Mouse (Mus musculus): ENCODE data around the gene Igfbp4. TPM values are rescaled to one million over a fixed set of nuclear protein-coding genes. Genes with fewer than 3 reads are reported as not detected.
A peak's percentile ranks its signal among the peaks of the same experiment; 100 is the strongest.

Gene Igfbp4
- polyA plus RNA-seq, 1 experiment from 2014 or later = 1,352 TPM

- Histone ChIP-seq H3K27ac (replicated peaks) (peak overlapping the region; percentile 97), H3K27me3 (no peaks in the 10 kb centered on the region), H3K4me3 (replicated peaks) (peak overlapping the region; percentile 69), H3K4me1 (peaks cover 56% of the 10 kb centered on the region), H3K9me3 (replicated peaks) (no peaks in the 10 kb centered on the region), H3K9ac (peak overlapping the region; percentile 96), H3K4me2 (replicated peaks) (peak overlapping the region; percentile 88), H3K36me3 (peaks cover 2% of the 10 kb centered on the region; the same call in 1 of the 2 replicates)
- 17% methylated on average over 12 of the region's 12 CpGs for WGBS
- ATAC-seq (ENCODE audit: insufficient number of reproducible peaks, low FRiP score, low TSS enrichment, low read depth) = no peak
Measured at GRCm38 (mm10) chr11:99042834-99043431, 1.9 kb downstream of the Igfbp4 start.

DNA sequence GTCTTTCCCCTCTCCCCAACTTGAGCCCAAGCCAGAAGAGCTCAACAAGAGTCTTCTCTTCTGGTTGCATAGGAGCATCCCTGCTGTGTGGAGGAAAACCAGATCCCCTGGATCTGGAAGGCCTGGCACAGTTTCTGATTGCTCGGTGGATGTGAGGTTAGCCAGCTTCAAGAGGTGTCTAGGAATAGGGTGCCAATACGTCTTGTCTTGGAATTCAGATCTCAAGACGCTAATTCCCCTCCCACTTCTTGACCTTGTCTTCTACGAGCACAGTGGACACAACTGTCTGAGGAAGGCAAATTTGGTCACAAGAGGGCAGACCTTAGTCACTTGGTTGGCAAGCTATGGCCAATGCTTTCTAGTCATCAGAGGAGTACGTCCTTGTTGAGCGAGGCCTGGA is 2.6 kb downstream of the Igfbp4 start:
- Histone ChIP-seq H3K4me3 (replicated peaks) (peak overlapping the region; percentile 69), H3K4me1 (peaks cover 63% of the 10 kb centered on the region), H3K4me2 (replicated peaks) (peak overlapping the region; percentile 49), H3K9ac (0 out of 2 replicates have a peak overlapping the region, but pooled peaks have one; percentile 0), H3K27me3 (no peaks in the 10 kb centered on the region), H3K36me3 (peaks cover 9% of the 10 kb centered on the region), H3K27ac (replicated peaks) (peak overlapping the region; percentile 23; the same call in 1 of the 2 replicates), H3K9me3 (replicated peaks) (no peaks in the 10 kb centered on the region)
- no peak for ATAC-seq (ENCODE audit: insufficient number of reproducible peaks, low FRiP score, low TSS enrichment, low read depth)
- 61% methylated on average over 6 of the region's 6 CpGs for WGBS

DNA sequence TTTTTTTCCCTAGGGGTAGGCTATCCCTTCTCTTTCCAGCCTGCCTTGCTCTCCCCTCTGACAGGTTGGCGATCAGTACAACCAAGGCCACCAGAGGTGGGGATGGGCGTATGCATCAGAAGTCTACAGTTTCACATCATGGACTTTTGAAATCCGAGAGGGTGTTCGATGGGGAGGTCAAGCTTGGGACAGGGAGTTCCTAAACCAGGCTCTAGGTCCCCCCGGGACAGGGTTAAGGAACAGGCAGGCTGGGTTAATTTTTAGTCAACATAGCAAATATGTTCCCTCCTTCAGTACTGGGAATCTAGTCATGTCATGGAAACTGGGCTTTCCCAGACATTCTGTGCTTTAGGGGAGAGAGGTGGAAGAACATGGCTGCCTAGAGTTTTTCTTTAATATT is 3.3 kb downstream of the Igfbp4 start:
- H3K9me3 ChIP-seq (replicated peaks) = no peaks in the 10 kb centered on the region
- peaks cover 66% of the 10 kb centered on the region for H3K4me1 ChIP-seq
- H3K4me2 ChIP-seq (replicated peaks) = peak overlapping the region; percentile 49
- peak overlapping the region; percentile 69 for H3K4me3 ChIP-seq (replicated peaks)
- 47% methylated on average over 5 of the region's 5 CpGs for WGBS
- H3K27ac ChIP-seq (replicated peaks) = peak overlapping the region; percentile 85
- no peaks in the 10 kb centered on the region for H3K27me3 ChIP-seq
- no peak for ATAC-seq (ENCODE audit: insufficient number of reproducible peaks, low FRiP score, low TSS enrichment, low read depth)
- 0 out of 2 replicates have a peak overlapping the region, but pooled peaks have one; percentile 9 for H3K9ac ChIP-seq
- H3K36me3 ChIP-seq = peaks cover 16% of the 10 kb centered on the region

- H3K4me1 ChIP-seq = peaks cover 71% of the 10 kb centered on the region
- peak overlapping the region; percentile 69 for H3K4me3 ChIP-seq (replicated peaks)
Measured at GRCm38 (mm10) chr11:99045159-99045889, 4.3 kb downstream of the Igfbp4 start.

DNA sequence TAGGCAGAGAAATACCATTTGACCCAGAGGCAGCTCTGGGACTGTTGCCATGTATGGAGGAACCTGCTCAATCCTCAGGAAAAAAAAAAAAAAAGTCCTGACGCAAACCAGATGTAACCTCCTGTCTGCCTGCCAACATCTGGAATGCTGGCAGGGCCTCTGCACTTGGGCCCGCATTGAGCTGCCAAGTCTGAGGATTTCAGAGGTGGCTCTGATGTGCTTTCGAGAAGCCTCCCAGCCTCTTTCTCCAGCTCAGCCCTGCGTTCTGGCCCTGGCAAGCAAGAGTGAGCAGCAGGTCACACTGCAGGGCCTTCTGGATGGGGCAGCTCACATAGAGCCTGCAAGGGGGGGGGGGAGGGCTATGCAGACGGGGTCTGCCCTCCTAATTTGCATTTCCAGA is 6.1 kb downstream of the Igfbp4 start:
- Histone ChIP-seq H3K27ac (replicated peaks) (peak overlapping the region; percentile 85), H3K4me1 (peaks cover 65% of the 10 kb centered on the region), H3K9me3 (replicated peaks) (no peaks in the 10 kb centered on the region), H3K27me3 (no peaks in the 10 kb centered on the region), H3K4me3 (replicated peaks) (peak overlapping the region; percentile 69; the same call in 1 of the 2 replicates), H3K9ac (no peak overlapping the region), H3K36me3 (peaks cover 42% of the 10 kb centered on the region), H3K4me2 (replicated peaks) (peak overlapping the region; percentile 49)
- WGBS = 15% methylated on average over 5 of the region's 5 CpGs
- peak; percentile 78 for ATAC-seq (ENCODE audit: insufficient number of reproducible peaks, low FRiP score, low TSS enrichment, low read depth)

More at GRCm38 (mm10) chr11:99045159-99045889, 4.3 kb downstream of the Igfbp4 start:
- H3K9me3 ChIP-seq (replicated peaks) = no peaks in the 10 kb centered on the region
- peak overlapping the region; percentile 21; the same call in 1 of the 2 replicates for H3K9ac ChIP-seq
- H3K27ac ChIP-seq (replicated peaks) = peak overlapping the region; percentile 85
- ATAC-seq (ENCODE audit: insufficient number of reproducible peaks, low FRiP score, low TSS enrichment, low read depth) = no peak
- peak overlapping the region; percentile 49 for H3K4me2 ChIP-seq (replicated peaks)
- peaks cover 24% of the 10 kb centered on the region for H3K36me3 ChIP-seq
- 50% methylated on average over 12 of the region's 12 CpGs for WGBS
- no peaks in the 10 kb centered on the region for H3K27me3 ChIP-seq

- Histone ChIP-seq H3K36me3 (peaks cover 48% of the 10 kb centered on the region), H3K4me1 (peaks cover 62% of the 10 kb centered on the region), H3K9me3 (replicated peaks) (no peaks in the 10 kb centered on the region), H3K27ac (replicated peaks) (peak overlapping the region; percentile 85), H3K9ac (no peak overlapping the region), H3K27me3 (no peaks in the 10 kb centered on the region), H3K4me3 (replicated peaks) (no peak overlapping the region), H3K4me2 (replicated peaks) (peak overlapping the region; percentile 49)
- ATAC-seq (ENCODE audit: insufficient number of reproducible peaks, low FRiP score, low TSS enrichment, low read depth) = 0 out of 2 replicates have a peak, but pooled peaks have one; percentile 36
- WGBS = 33% methylated on average over 2 of the region's 2 CpGs
Measured at GRCm38 (mm10) chr11:99047643-99048042, 6.6 kb downstream of the Igfbp4 start.

DNA sequence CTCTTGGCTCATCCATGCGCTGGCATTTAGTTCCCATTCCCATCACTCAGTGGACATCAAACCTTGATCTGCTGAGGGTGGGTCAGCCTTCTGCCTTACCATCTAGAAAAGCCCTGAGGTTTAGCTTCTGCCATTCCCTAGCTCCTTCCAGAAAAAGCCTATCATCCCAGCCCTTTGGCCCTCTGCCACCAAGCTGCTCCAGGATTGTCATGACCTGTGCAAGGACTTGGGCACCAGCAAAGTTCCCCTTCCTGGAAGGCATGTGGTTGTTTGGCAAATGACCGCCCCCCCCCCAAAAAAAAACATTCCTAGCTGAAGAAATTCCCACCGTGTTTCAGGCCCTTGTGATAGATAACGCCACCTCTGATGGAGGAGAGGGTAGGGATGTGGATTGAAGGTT is 14.1 kb downstream of the Igfbp4 start:
- Histone ChIP-seq H3K36me3 (peaks cover 28% of the 10 kb centered on the region), H3K9me3 (replicated peaks) (0 out of 2 replicates have a peak, but pooled peaks cover 5% of the 10 kb centered on the region), H3K27me3 (no peaks in the 10 kb centered on the region), H3K9ac (no peak overlapping the region), H3K4me2 (replicated peaks) (0 out of 2 replicates have a peak overlapping the region, but pooled peaks have one; percentile 4), H3K4me1 (peaks cover 28% of the 10 kb centered on the region), H3K4me3 (replicated peaks) (no peak overlapping the region), H3K27ac (replicated peaks) (peak overlapping the region; percentile 81)
- peak; percentile 12; the same call in 1 of the 2 replicates for ATAC-seq (ENCODE audit: insufficient number of reproducible peaks, low FRiP score, low TSS enrichment, low read depth)
- 35% methylated on average over 4 of the region's 4 CpGs for WGBS

DNA sequence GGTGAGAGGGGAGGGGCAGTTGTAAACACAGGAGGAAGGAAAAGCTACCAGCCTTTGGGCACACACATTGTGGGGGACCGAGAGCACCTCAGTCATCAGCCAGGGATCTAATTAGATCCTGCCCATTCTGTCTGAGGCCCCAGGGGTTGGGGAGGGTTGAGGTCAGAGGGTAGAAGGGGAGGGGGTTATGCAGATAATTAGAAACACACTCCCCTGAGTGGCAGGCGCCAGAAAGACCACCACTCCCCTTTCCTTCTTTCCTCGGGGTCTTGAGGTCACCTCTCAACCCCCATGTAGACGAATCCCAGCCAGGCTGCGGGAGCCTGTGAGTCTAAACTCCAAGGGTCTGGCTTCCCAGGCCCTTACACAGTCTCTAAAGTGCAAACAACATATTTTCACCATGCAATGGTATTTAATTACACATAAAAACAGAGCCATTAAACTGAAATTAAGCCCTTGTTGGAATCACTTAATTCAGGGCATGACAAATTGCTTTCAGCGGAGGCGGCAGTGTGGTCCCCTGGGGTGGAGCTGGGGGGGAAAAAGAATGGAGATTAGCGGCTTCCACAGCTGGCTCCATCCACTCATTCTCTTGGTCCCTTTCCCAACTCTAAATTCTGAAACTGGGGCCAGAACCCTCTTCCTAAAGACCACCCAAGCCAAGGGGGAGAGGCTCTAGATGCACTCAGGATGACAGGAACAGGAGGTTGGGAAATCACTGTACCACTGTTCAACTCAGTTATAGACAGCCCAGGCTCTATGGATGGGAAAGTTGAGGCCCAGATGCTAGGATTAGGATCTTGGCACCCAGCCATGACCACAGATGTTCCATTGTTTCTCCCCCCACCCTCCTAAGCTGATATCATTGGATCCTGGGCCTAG is 14.8 kb downstream of the Igfbp4 start:
- Histone ChIP-seq H3K36me3 (peaks cover 22% of the 10 kb centered on the region), H3K4me3 (replicated peaks) (no peak overlapping the region), H3K9me3 (replicated peaks) (0 out of 2 replicates have a peak, but pooled peaks cover 5% of the 10 kb centered on the region), H3K4me2 (replicated peaks) (0 out of 2 replicates have a peak overlapping the region, but pooled peaks have one; percentile 4), H3K27ac (replicated peaks) (peak overlapping the region; percentile 81), H3K4me1 (peaks cover 34% of the 10 kb centered on the region), H3K9ac (no peak overlapping the region), H3K27me3 (no peaks in the 10 kb centered on the region)
- 5% methylated on average over 8 of the region's 8 CpGs for WGBS
- ATAC-seq (ENCODE audit: insufficient number of reproducible peaks, low FRiP score, low TSS enrichment, low read depth) = peak; percentile 81

DNA sequence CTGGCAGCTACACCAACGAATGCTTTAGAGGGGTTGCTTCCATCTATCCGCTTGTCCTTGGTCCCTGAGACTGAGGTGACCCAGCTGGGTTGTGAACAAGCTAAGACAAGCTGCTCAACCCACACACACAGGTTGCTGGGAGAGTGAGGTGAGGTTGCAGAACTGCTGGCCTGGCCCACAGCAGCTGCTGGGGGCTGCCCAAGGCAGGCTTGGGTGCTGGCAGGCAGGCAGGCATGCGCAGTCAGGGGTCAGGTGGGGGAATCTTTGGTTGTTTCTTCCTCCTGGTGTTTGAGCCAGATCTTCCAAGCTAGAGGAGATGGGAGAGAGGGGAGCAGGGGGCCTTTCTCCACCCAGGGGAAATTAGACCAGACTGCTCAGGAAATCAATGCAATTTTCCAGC is 19.4 kb downstream of the Igfbp4 start:
- Histone ChIP-seq H3K36me3 (no peaks in the 10 kb centered on the region), H3K27ac (replicated peaks) (peak overlapping the region; percentile 78), H3K9ac (no peak overlapping the region), H3K4me1 (peaks cover 32% of the 10 kb centered on the region), H3K9me3 (replicated peaks) (0 out of 2 replicates have a peak, but pooled peaks cover 5% of the 10 kb centered on the region), H3K4me2 (replicated peaks) (no peak overlapping the region), H3K4me3 (replicated peaks) (no peak overlapping the region), H3K27me3 (no peaks in the 10 kb centered on the region)
- no peak for ATAC-seq (ENCODE audit: insufficient number of reproducible peaks, low FRiP score, low TSS enrichment, low read depth)
- WGBS = 55% methylated on average over 3 of the region's 3 CpGs

GRCm38 (mm10) chr11:99062661-99063060 is 21.6 kb downstream of the Igfbp4 start:
- Histone ChIP-seq H3K27me3 (no peaks in the 10 kb centered on the region), H3K27ac (replicated peaks) (no peak overlapping the region), H3K36me3 (no peaks in the 10 kb centered on the region), H3K4me3 (replicated peaks) (no peak overlapping the region), H3K4me2 (replicated peaks) (no peak overlapping the region), H3K9ac (no peak overlapping the region), H3K9me3 (replicated peaks) (0 out of 2 replicates have a peak, but pooled peaks cover 5% of the 10 kb centered on the region), H3K4me1 (peaks cover 28% of the 10 kb centered on the region)
- WGBS = 84% methylated on average over 7 of the region's 7 CpGs
- no peak for ATAC-seq (ENCODE audit: insufficient number of reproducible peaks, low FRiP score, low TSS enrichment, low read depth)

Measured in embryonic facial prominence, embryonic 15.5 days (tissue).